Mouse (Mus musculus) testis, postnatal 10 days (tissue): ENCODE measurements around the gene Gm48551.

Experiments used
- DNase-seq: peaks from one replicate; pipeline ENCODE4 v3.0.0; 2021; ENCODE audit warnings: low spot score

Gene Gm48551

DNA sequence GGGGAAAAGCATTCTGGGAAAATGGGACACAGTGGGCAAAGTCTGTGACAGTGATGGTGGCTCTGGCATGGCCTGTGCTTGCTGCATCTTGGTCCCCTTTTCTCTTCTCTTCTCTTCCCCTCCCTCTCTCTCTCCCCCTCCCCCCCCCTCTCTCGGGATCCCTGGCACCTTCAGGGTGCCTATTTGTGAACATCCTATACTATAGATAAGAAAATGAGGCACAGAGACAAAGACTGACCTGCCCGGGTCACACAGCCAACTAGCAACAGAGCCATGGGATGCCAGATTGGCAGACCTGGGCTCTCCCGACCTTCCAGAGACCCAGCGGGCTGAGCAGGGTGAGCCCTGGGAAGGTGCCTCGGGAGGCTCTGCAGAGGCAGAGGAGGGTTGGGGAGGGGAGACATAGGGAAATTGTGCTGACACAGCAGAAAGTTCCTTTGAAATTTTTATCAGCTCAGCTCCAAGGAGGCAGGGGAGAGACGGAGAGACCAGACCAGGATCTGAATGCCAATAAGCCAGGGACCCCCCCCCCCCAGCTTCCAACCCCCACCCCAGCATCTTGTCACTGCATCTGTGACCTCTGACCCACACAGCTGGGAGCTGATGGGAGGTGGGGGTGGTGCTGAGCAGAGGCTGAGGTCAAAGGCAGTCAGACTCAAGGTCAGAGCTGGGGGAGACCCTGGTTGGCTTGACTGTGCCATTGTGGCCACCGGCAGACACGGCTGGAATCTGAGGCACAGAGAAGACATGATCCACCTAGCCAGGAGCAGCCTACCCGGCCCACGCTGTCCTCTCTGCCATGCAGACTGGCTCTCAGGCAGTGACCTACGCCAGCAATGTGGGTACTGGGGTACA lies 34.2 kb downstream of the Gm48551 start:
- peak; percentile 37 for DNase-seq

DNA sequence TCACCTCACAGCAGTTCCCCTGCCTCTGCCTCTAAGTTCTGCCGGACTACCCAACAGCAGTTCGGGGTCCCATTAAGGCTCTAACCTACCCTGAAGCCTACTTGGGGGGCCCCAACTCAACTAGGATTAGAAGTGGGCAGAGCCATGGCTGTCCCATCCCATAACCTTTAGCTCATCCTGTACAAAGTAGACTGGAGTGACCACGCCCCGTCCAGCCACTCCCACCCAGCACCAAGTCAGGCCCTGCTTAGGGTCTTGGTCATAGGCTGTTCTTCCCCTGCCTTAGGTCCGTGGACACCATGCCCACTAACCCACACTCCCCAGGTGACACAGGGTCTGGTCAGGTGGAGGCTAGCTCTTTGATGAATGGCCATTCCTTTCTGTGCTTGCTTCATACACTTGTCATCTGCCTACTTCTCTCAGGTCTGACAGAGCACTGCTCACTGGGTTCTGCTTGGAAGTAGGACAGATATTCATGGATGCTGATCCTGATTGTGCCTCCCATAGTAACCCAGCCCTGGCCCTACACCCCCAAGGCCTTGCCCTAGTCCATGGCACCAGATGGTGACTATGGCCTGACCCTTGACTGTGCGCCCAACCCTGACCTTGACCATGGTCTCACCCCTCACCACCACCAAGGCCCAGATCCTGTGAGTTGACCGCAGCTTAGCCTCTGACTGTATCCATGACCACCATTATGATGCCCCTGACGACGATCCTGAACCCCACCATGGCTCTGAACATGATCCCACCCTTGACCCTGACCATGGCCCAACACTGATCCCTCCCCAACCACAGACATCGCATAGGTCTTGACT lies 35.1 kb downstream of the Gm48551 start:
- DNase-seq, result peak; percentile 45

GRCm38 (mm10) chr10:81420191-81420767 lies 36.0 kb downstream of the Gm48551 start:
- peak; percentile 67 for DNase-seq

GRCm38 (mm10) chr10:81421041-81421796 lies 37.0 kb downstream of the Gm48551 start:
- peak; percentile 35 for DNase-seq

DNA sequence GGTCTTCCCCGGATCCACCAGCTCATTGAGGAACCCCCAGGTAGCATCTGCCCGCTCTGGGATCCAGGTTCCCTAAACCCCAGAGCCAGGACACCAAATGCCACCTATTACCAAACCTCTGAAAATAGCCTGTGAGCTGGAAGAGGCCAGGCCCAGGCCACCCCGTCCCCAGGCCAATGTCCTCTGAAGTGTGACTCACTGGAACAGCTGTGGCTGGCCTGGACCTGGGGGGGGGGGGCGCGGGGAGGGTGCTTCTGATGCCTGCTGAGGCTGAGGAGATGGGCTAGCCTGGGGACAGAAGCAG lies 37.5 kb downstream of the Gm48551 start:
- DNase-seq, result no peak

GRCm38 (mm10) chr10:81422191-81422590 lies 37.9 kb downstream of the Gm48551 start:
- peak; percentile 42 for DNase-seq

DNA sequence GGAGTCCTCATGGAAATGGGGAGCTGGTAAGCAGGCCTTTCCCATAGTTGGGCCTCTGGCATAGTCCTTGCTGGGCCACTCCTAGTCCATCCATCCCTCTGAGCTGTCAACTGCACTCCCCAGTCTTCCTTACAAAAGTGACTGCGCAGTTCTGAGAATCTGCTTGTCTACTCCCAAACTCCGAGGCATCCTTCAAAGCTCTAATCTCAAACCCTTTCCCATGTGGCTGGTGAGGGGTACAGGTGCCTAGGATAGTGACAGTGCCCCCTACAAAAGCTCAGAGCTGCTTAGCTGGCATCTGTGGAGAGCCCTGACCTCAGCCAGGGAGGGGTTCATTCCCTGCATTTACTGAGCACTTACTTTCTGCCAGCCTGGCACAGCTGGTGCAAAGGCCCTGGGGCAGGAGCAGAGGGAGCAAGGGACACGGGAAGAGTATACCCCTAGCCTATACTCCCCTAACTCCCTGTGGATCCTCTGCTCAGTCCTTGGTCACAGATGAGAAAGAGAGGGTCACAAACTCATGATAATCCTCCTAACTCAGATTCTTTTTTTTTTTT lies 38.5 kb downstream of the Gm48551 start:
- peak; percentile 45 for DNase-seq

GRCm38 (mm10) chr10:81423476-81424245 lies 39.4 kb downstream of the Gm48551 start:
- DNase-seq, result peak; percentile 39

DNA sequence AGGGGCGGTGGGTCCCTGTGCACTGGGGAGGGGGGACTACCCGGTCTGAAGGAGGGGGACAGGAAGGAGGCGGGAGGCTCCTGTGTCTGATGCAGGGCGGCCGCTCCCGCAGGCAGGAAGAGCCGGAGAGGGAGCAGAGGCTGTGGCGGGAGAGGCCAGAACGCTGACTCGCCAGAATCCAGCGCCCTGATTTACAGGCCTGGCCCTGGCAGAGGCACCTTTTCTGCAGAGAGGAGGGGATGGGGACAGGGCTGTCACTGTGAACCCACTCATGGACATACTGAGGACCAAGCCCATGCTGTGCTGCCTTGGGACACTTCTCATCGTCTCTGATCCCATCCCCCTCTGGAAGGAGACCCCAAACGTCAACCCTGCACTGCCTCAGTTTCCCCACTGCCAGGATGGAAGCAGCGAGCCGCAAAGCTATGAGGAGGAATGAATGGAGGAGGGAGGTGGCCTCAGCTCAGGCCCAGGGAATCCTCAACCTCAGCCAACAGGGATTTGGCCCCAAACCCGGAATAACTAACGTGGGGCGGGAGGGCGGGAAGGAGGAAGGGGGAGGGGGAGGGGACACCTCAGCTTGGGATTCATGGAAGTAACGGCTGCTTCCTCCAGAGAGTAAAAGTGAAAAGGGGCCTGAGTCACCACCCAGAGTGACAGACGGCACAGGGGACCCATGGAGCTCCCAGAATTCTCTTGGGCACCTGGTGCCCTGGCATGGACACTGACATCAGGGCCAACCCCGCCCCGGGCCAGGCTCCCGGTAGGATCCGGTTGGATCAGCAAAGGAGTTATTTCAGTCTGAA lies 40.2 kb downstream of the Gm48551 start:
- peak; percentile 69 for DNase-seq

GRCm38 (mm10) chr10:81425236-81425850 lies 41.1 kb downstream of the Gm48551 start:
- DNase-seq, result peak; percentile 70

DNA sequence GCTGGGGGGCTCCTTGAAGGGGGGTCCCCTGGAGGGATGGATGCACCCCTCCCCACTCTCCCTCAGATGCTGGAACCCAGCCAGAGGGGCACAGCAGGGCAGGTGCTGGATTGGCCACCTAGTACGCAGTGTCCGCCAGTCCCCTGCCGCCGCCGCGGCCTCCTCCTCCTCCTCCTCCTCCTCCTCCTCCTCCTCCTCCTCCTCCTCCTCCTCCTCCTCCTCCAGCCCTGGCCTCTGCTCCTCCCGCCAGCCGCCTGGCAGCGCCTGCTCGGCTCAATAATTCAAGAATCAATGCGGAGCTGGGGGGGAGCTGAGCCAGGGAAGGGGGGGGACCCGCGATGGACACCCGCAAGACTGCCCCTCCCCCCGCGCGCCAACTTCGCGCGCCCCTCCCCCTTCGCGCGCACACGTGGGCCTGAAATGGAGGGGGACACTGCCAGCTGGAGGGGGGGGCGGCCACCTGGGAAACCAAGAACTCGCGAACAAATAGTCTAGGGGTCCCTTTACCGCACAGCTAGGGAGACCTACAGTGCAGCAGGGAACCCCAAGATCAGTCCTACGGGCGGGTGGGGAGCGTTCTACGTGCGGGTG lies 41.9 kb downstream of the Gm48551 start:
- peak; percentile 83 for DNase-seq

DNA sequence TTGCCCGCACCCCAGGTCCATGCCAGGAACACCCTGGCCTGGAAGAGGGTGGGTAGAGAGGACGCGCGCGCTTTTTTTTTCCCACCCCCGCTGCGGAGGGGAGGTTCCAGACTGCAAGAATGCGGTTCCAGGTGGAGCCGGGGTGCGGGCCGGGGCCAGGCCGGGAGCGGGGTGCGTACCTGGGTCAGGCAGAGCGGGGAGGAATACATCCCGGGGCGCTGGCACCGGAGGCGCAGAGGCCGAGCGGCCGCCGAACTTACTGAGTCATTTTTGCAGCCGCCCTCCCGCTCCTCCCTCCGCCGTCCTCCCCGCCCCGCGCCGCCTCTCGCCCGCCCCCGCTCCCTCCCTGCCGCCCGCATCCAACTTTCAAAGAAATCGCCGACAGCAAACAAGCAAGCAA lies 42.6 kb downstream of the Gm48551 start:
- peak; percentile 85 for DNase-seq

DNA sequence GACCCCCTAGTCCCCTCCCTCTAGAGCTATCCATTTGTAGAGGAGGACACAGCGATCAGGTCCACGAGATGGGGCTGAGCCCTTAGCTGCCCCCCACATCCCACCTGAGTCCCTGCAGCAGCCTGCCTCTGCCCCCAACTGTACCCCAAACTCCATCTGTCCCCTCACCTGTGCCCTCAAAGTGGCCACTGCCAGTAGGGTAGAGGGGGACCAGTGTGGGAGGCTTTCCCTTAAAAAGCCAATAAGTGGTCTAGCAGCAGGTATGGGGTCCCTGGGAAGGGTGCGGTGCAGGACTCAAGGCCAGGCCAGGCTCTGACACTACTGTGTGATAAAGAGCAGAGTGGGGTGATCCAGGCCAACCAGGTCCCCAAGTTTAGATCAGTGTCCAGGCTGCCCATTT lies 43.1 kb downstream of the Gm48551 start:
- DNase-seq, result no peak

DNA sequence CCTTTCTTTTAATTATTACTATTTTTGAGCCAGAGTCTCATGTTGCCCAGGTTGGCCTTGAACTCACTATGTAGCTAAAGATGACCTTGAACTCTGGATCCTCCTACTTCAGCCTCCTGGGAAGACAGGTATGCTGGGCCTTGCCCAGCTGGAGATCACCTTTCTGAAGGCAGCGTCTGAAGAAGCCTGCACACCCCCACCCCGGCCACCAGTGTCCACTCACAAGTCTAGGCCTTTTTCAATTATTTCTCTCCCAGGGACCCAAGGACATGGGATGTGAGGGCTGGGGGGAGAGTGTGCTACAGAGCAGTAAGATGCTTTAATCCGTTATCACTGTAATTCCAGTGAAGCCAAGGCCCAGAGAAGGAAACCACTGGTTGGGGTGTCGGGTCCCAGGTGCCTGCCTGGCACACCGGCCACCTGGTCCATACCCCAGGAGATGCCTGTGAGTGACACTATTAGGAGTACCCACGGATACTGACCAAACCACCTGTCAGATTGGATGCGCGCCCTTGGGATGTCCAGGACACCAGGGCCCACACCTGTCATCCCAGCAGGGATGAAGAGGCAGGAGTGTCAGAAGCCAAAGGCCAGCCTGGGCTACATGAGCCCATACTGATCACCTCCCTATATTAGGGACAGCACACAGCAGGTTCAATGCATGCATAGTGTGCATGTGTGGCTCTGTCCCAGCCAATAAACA lies 43.7 kb downstream of the Gm48551 start:
- DNase-seq, result peak; percentile 49

GRCm38 (mm10) chr10:81428507-81428870 lies 44.2 kb downstream of the Gm48551 start:
- peak; percentile 41 for DNase-seq

DNA sequence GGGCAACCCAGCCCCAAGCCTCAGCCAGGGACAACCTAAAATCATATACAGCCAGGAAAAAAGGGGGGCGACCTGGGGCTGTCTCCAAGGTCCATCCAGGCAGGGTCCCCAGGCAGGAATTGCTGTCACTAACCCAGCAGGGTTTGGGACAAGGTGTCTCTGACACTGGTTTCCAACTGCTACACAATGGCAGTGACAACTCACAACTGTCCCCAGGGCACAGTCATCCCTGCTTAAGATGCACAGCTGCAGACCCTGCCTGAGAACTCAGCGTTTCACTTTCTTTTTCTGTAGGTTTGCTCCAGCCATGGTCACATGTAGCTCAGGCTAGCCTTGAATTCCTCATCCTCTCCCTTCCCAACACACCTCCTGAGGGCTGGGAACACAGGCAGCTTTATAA lies 44.8 kb downstream of the Gm48551 start:
- peak; percentile 41 for DNase-seq

DNA sequence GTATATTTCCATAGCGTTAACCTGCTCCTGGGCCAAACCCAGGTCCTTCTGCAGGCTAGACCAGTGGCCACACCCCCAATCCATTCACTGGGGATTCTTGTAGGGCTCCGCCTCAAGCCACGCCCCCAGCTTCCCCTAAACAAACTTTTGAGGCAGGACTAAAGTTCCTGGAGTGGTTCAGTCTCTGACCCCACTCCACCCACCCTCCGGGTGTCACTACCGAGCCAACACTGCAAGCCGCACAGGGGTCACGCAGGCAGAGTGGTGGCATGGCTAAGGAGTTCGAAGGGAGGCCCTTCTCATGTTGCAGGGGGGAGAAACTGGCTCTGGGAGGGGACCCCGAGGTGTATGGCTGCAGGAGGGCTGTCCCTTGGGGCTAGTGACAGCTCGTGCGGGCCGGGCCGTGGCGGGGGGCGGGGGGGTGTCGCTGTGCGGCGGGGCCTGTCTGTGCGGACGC lies 45.4 kb downstream of the Gm48551 start:
- peak; percentile 93 for DNase-seq

DNA sequence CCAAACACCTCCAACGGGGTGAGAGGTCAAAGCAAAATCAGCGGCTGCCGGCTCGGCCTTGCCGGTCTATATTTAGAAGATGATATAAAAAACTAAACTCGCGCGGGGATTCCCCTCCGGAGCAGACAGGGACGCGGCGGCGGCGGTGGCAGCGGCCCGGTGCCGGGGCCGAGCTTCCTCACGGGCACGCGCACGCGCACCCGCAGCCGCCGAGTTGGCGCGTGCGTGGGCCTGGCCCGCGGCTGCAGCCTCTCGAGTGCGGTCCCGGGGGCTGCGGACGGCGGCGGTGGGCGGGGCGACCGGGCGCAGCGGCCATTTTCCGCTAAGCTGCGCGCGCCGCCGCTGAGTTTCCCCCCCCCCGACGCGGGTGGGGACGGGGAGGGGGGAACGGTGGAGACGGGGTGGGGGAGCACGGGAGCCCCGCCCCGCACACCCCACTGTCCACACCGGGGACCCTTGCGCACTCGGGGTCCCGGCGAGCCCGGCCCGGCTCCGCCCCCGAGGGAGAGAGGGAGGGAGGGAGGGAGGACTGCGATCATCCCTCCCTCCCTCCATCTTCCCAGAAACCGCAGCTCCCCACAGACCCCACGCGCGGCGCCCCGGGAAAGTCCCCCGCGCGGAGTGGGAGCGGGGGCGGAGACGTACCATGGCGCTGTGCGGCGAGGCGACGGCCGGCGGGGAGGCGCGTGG lies 46.0 kb downstream of the Gm48551 start:
- peak; percentile 92 for DNase-seq
